Mouse (Mus musculus): ENCODE results near the gene Gstp2. TPM values are rescaled to one million over a fixed set of nuclear protein-coding genes. Genes with fewer than 3 reads are reported as not detected.

Gstp2 gene
- polyA plus RNA-seq, 1 experiment from 2014 or later: 3.5 TPM

DNA sequence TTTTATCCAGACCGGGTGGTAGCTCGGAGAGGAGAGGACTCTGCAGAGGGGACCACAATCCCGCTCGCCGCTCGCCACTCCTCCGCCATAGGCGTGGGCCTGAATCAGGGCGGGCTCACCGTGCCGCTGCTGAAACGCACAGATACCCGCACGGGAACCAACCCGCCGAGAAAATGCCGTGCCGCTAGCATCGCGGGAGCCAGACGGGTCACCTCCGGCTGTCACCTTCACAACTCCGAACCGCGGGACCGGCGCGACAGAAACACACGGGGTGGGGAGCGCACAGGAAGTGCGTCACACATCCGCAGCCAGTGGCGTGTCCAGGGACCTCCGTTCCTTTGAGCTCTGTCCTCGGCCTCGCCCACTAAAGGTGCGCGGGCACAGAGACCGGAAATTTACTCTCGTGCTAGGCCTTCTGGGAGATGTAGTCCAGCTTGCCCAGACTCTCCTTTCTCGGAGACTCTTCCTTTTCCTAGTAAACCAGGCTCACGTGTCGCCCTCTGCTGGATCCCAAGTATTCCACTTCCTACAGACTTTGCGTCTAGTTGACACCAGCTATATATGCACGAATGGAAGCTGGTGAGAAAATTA lies 33.3 kb downstream of the Gstp2 start, which contains the start of gene Ndufv1:
Gene Ndufv1 (minus strand): TSS at position 375 of the 591 bp plus-strand sequence.
- H3K4me1 ChIP-seq (replicated peaks; ENCODE audit: control insufficient read depth, insufficient read depth, low read length): peaks cover 8% of the 10 kb centered on the region
- H3K27ac ChIP-seq (ENCODE audit: low read length): peak within 1 kb of the TSS; percentile 45; the same call in 1 of the 2 replicates
- no peaks in the 10 kb centered on the region for H3K9me3 ChIP-seq (ENCODE audit: control insufficient read depth, low read length)
- peaks cover 17% of the 10 kb centered on the region for H3K36me3 ChIP-seq (ENCODE audit: control insufficient read depth, insufficient read depth, low read length)
- WGBS: 0% methylated on average over 45 of the region's 45 CpGs
- H3K9ac ChIP-seq (ENCODE audit: low read length): peak within 1 kb of the TSS; percentile 87
- H3K4me3 ChIP-seq (ENCODE audit: low read length): peak within 1 kb of the TSS; percentile 93
- ATAC-seq (ENCODE audit: low read depth): peak; percentile 100
- no peaks in the 10 kb centered on the region for H3K27me3 ChIP-seq (ENCODE audit: control insufficient read depth, insufficient read depth, low read depth, low read length)
- peak within 1 kb of the TSS; percentile 74 for H3K4me2 ChIP-seq (ENCODE audit: low read depth, low read length)

DNA sequence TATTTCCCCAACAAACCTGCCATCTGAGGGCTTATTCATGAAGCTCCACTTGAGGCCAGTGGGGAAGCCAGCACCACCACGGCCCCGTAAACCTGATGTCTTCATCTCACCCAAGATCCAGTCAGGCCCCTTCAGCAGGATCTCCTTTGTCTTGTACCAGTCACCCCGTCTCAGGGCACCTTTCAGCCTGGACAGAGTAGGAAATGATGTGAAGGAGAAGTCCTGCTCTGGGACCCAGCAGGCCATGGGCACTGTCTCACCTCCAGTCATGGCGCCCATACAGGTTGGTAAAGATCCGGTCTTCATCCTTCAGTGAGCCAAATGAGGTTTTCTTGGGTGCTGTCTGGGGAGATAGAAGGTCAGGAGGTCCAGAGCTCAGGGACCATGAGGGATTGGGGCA lies 34.7 kb downstream of the Gstp2 start:
- 92% methylated on average over 5 of the region's 5 CpGs for WGBS
- H3K4me1 ChIP-seq (replicated peaks; ENCODE audit: control insufficient read depth, insufficient read depth, low read length): peaks cover 8% of the 10 kb centered on the region
- no peak overlapping the region for H3K4me2 ChIP-seq (ENCODE audit: low read depth, low read length)

DNA sequence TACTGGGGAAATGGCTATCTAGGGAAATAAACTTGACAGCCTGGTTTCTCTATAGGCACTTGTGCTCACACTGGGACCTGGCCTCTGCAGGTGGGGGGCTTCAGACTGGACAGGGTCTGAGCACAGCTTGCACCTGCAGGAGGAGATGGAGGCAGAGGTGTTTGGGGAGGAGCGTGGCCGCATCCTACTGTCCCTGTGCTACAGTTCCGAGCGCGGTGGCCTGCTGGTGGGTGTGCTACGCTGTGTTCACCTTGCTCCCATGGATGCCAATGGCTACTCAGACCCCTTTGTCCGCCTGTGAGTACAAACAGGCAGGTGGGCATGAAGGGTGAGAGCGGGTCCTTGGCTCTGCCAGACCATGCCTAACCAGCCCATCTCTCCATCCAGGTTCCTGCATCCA lies 39.9 kb downstream of the Gstp2 start:
- H3K4me3 ChIP-seq (ENCODE audit: low read length): no peak overlapping the region
- H3K36me3 ChIP-seq (ENCODE audit: control insufficient read depth, insufficient read depth, low read length): peaks cover 25% of the 10 kb centered on the region

More for the DNA sequence above, 34.7 kb downstream of the Gstp2 start:
- H3K36me3 ChIP-seq (ENCODE audit: control insufficient read depth, insufficient read depth, low read length): peaks cover 25% of the 10 kb centered on the region
- H3K4me3 ChIP-seq (ENCODE audit: low read length): no peak overlapping the region
- no peak overlapping the region for H3K9ac ChIP-seq (ENCODE audit: low read length)
- no peak for ATAC-seq (ENCODE audit: low read depth)
- H3K9me3 ChIP-seq (ENCODE audit: control insufficient read depth, low read length): no peaks in the 10 kb centered on the region
- H3K27me3 ChIP-seq (ENCODE audit: control insufficient read depth, insufficient read depth, low read depth, low read length): no peaks in the 10 kb centered on the region
- H3K27ac ChIP-seq (ENCODE audit: low read length): no peak overlapping the region

DNA sequence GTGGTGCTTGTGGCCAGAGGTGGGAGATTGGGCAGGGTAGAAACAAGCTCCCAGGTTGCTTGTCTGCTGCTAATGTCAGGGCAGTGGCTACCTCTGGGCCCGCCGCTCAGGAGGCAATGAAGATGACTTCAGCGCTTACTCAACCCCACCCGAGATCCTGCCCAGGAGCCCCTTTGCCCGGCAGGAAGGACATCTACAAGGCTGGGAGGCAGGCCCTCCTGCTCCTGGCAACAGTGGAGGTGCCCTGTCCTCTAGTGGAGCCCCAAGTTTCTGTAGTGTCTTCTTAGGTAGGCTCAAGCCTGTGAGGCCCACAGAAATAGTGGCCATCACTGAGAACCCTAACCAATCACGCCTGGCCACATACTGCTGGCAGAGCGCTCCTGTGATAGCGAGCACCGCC lies 40.7 kb downstream of the Gstp2 start:
- Histone ChIP-seq H3K9ac (ENCODE audit: low read length) (no peak overlapping the region), H3K4me3 (ENCODE audit: low read length) (no peak overlapping the region), H3K4me1 (replicated peaks; ENCODE audit: control insufficient read depth, insufficient read depth, low read length) (peaks cover 8% of the 10 kb centered on the region; the same call in 1 of the 2 replicates), H3K27ac (ENCODE audit: low read length) (no peak overlapping the region), H3K27me3 (ENCODE audit: control insufficient read depth, insufficient read depth, low read depth, low read length) (no peaks in the 10 kb centered on the region), H3K9me3 (ENCODE audit: control insufficient read depth, low read length) (no peaks in the 10 kb centered on the region), H3K36me3 (ENCODE audit: control insufficient read depth, insufficient read depth, low read length) (peaks cover 25% of the 10 kb centered on the region), H3K4me2 (ENCODE audit: low read depth, low read length) (no peak overlapping the region)
- WGBS: 85% methylated on average over 9 of the region's 9 CpGs
- no peak for ATAC-seq (ENCODE audit: low read depth)

More for the DNA sequence above, 39.9 kb downstream of the Gstp2 start:
- Histone ChIP-seq H3K27ac (ENCODE audit: low read length) (no peak overlapping the region), H3K9me3 (ENCODE audit: control insufficient read depth, low read length) (no peaks in the 10 kb centered on the region), H3K27me3 (ENCODE audit: control insufficient read depth, insufficient read depth, low read depth, low read length) (no peaks in the 10 kb centered on the region), H3K4me2 (ENCODE audit: low read depth, low read length) (no peak overlapping the region), H3K9ac (ENCODE audit: low read length) (no peak overlapping the region), H3K4me1 (replicated peaks; ENCODE audit: control insufficient read depth, insufficient read depth, low read length) (peaks cover 6% of the 10 kb centered on the region; the same call in 1 of the 2 replicates)
- no peak for ATAC-seq (ENCODE audit: low read depth)
- WGBS: 92% methylated on average over 8 of the region's 8 CpGs

DNA sequence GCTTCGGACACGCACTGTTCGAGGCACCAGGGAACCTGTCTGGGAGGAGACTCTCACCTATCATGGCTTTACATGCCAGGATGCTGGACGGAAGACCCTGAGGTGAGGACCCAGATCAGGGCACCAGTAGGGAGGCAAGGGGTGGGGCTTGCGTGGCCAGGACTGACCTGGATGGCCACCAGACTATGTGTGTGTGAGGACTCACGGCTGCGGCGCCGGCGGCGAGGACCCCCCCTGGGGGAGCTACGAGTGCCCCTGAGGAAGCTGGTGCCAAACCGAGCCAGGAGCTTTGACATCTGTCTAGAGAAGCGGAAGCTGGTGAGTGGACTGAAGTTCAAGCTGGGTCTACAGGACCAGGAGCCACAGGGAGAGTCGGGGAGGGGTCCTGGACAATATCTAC lies 41.5 kb downstream of the Gstp2 start:
- no peak overlapping the region for H3K27ac ChIP-seq (ENCODE audit: low read length)
- H3K4me1 ChIP-seq (replicated peaks; ENCODE audit: control insufficient read depth, insufficient read depth, low read length): peaks cover 13% of the 10 kb centered on the region; the same call in 1 of the 2 replicates
- 81% methylated on average over 15 of the region's 15 CpGs for WGBS
- no peak overlapping the region for H3K4me3 ChIP-seq (ENCODE audit: low read length)
- H3K9ac ChIP-seq (ENCODE audit: low read length): no peak overlapping the region
- H3K36me3 ChIP-seq (ENCODE audit: control insufficient read depth, insufficient read depth, low read length): peaks cover 19% of the 10 kb centered on the region
- H3K27me3 ChIP-seq (ENCODE audit: control insufficient read depth, insufficient read depth, low read depth, low read length): no peaks in the 10 kb centered on the region
- no peak for ATAC-seq (ENCODE audit: low read depth)
- H3K4me2 ChIP-seq (ENCODE audit: low read depth, low read length): no peak overlapping the region
- no peaks in the 10 kb centered on the region for H3K9me3 ChIP-seq (ENCODE audit: control insufficient read depth, low read length)

DNA sequence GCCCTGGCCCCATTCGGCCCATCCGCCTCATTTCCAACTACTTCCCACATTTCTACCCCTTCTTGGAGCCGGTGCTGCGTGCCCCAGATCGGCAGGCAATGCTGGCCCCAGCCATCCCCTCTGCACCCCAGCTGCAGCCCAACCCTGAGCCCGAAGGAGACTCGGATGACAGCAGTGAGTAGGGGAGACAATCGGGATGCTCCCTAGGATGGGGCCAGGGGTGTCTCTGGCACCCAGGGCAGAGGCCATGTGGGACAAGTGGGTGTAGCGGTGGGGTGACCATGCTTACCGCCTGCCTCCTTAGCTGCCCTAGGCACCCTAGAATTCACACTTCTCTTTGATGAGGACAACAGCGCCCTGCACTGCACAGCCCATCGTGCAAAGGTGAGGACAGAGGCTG lies 42.2 kb downstream of the Gstp2 start:
- Histone ChIP-seq H3K27ac (ENCODE audit: low read length) (no peak overlapping the region), H3K4me1 (replicated peaks; ENCODE audit: control insufficient read depth, insufficient read depth, low read length) (peaks cover 14% of the 10 kb centered on the region; the same call in 1 of the 2 replicates), H3K4me2 (ENCODE audit: low read depth, low read length) (no peak overlapping the region), H3K36me3 (ENCODE audit: control insufficient read depth, insufficient read depth, low read length) (peaks cover 17% of the 10 kb centered on the region), H3K9ac (ENCODE audit: low read length) (no peak overlapping the region), H3K9me3 (ENCODE audit: control insufficient read depth, low read length) (no peaks in the 10 kb centered on the region), H3K4me3 (ENCODE audit: low read length) (no peak overlapping the region), H3K27me3 (ENCODE audit: control insufficient read depth, insufficient read depth, low read depth, low read length) (no peaks in the 10 kb centered on the region)
- no peak for ATAC-seq (ENCODE audit: low read depth)
- WGBS: 63% methylated on average over 12 of the region's 12 CpGs

DNA sequence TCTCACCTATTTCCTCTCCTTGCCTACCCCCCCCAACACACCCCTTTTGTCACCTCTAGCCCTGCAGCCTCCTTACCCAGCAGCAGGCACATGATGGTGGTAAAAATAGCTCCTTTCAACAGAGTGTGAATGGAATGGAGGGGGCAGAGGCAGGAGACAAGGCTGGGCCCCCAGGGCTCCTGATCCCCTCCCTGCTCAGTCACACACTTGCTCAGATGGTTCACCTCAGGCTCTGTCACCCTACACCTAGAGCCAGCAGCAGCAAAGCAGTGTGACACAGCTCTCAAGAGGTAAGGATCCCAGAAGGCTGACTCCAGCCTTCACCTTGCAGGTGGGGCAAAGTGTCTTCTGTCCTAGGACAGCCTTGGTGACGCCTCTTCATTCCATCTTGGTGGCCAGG lies 42.7 kb downstream of the Gstp2 start, which contains the start of gene Doc2g:
Gene Doc2g (plus strand): TSS at position 202 of the 400 bp plus-strand sequence.
- Histone ChIP-seq H3K9me3 (ENCODE audit: control insufficient read depth, low read length) (no peaks in the 10 kb centered on the region), H3K27me3 (ENCODE audit: control insufficient read depth, insufficient read depth, low read depth, low read length) (no peaks in the 10 kb centered on the region), H3K36me3 (ENCODE audit: control insufficient read depth, insufficient read depth, low read length) (peaks cover 13% of the 10 kb centered on the region), H3K9ac (ENCODE audit: low read length) (no peak within 1 kb of the TSS), H3K4me1 (replicated peaks; ENCODE audit: control insufficient read depth, insufficient read depth, low read length) (peaks cover 14% of the 10 kb centered on the region; the same call in 1 of the 2 replicates), H3K27ac (ENCODE audit: low read length) (no peak within 1 kb of the TSS), H3K4me3 (ENCODE audit: low read length) (no peak within 1 kb of the TSS), H3K4me2 (ENCODE audit: low read depth, low read length) (no peak within 1 kb of the TSS)
- no peak for ATAC-seq (ENCODE audit: low read depth)
- WGBS: 61% methylated on average over 1 of the region's 1 CpGs

DNA sequence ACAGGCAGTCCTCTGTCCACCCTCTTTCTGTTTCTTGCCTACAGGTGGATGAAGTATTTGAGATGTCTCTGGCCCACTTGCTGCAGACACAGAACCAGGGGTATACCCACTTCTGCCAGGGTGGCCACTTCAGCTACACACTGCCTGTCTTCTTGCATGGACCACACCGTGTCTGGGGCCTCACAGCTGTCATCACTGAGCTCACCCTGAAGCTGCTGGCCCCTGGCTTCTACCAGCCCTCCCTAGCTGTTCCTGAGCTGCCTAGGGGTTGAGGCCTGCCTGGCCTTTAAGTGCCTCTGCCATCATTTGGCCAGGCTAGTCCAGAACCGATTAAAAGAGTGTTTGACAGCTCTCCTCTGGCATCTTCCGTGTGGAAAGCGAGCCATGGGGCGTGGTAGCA lies 44.1 kb downstream of the Gstp2 start:
- ATAC-seq (ENCODE audit: low read depth): no peak
- Histone ChIP-seq H3K27me3 (ENCODE audit: control insufficient read depth, insufficient read depth, low read depth, low read length) (no peaks in the 10 kb centered on the region), H3K4me2 (ENCODE audit: low read depth, low read length) (no peak overlapping the region), H3K4me3 (ENCODE audit: low read length) (no peak overlapping the region), H3K9me3 (ENCODE audit: control insufficient read depth, low read length) (no peaks in the 10 kb centered on the region), H3K27ac (ENCODE audit: low read length) (no peak overlapping the region), H3K36me3 (ENCODE audit: control insufficient read depth, insufficient read depth, low read length) (peaks cover under 1% of the 10 kb centered on the region; the same call in 1 of the 2 replicates), H3K9ac (ENCODE audit: low read length) (no peak overlapping the region; the same call in 1 of the 2 replicates), H3K4me1 (replicated peaks; ENCODE audit: control insufficient read depth, insufficient read depth, low read length) (peaks cover 14% of the 10 kb centered on the region; the same call in 1 of the 2 replicates)
- WGBS: 71% methylated on average over 5 of the region's 5 CpGs

DNA sequence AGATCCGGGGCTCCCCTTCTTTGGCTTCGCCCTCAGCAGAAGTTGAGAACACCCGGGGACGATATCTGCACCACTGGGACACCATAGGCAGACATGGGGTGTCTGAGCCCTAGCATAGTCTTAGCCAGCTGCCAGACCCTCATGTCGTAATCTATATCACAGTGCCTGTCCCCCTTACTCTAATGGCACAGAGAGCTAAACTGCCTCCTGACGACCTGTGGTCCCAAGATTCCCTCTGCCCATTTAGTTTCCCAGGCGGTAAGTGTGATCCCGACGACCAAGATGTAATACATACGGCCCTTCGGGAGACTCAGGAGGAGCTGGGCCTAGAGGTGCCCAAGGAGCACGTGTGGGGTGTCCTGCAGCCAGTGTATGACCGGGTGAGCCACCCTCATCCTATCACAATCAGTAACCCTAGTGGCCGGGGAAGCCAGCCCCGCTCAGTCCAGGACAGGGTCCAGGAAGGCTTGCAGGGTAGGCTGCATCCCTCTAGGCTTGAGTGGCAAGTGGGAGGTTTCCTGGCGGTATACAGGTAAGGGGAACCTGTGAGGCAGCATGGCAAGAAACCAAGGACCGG lies 44.8 kb downstream of the Gstp2 start:
- Histone ChIP-seq H3K27ac (ENCODE audit: low read length) (peak overlapping the region; percentile 98), H3K9me3 (ENCODE audit: control insufficient read depth, low read length) (no peaks in the 10 kb centered on the region), H3K27me3 (ENCODE audit: control insufficient read depth, insufficient read depth, low read depth, low read length) (no peaks in the 10 kb centered on the region), H3K4me1 (replicated peaks; ENCODE audit: control insufficient read depth, insufficient read depth, low read length) (peaks cover 14% of the 10 kb centered on the region), H3K36me3 (ENCODE audit: control insufficient read depth, insufficient read depth, low read length) (no peaks in the 10 kb centered on the region), H3K4me2 (ENCODE audit: low read depth, low read length) (peak overlapping the region; percentile 84), H3K4me3 (ENCODE audit: low read length) (peak overlapping the region; percentile 78), H3K9ac (ENCODE audit: low read length) (peak overlapping the region; percentile 82)
- ATAC-seq (ENCODE audit: low read depth): peak; percentile 6; the same call in 1 of the 2 replicates
- WGBS: 13% methylated on average over 17 of the region's 17 CpGs
